Comparison of ENCODE assay signal across 16 mouse cellular contexts in genomic region chr9:61468897-61469509, GRCm38 (mm10).
DNase-seq lines count a peak whose midpoint lies in the region; ATAC-seq lines count a peak whose summit lies in the region.
"Had no signal": no experiment of that assay in that cellular context is flagged by ENCODE, and none has a peak within 500 bp of the region (broad histone marks: within the 10 kb centered on the region; RNA-seq: fewer than 3 reads in every experiment).

No protein-coding gene starts in this region.

- H3K9ac ChIP-seq in hindbrain, embryonic 11.5 days (ENCODE audit: low read depth, low read length): no peak overlapping the region
- no peak overlapping the region for H3K9ac ChIP-seq in midbrain, embryonic 13.5 days (replicated peaks)
- H3K9ac ChIP-seq: embryonic facial prominence, embryonic 12.5 days; kidney, embryonic 15.5 days; liver, embryonic 12.5 days had no signal

- peak overlapping the region; percentile 71 for H3K27ac ChIP-seq in hindbrain, embryonic 11.5 days (ENCODE audit: low read depth, low read length)
- H3K27ac ChIP-seq in midbrain, embryonic 13.5 days: peak overlapping the region; percentile 80
- H3K27ac ChIP-seq: embryonic facial prominence, embryonic 12.5 days; kidney, embryonic 15.5 days; liver, embryonic 12.5 days had no signal

- peak; percentile 44 for DNase-seq in embryo, embryonic 10 days (ENCODE audit: low spot score)
- DNase-seq in embryo, embryonic 11 days: no peak
- DNase-seq in hindbrain, embryonic 11.5 days (ENCODE audit: low spot score): peak; percentile 46
- peak; percentile 51 for DNase-seq in retina, embryonic 14.5 days (ENCODE audit: low spot score)
- no peak for DNase-seq in urinary bladder, postnatal 10 days (ENCODE audit: low spot score)
- DNase-seq in left cerebral cortex, adult 8-10 months (ENCODE audit: low spot score in 2 of 2): no peak
- no peak for DNase-seq in spleen, postnatal 36 days (ENCODE audit: low spot score in 2 of 2)
- DNase-seq: cerebellum, adult 9-10 months; gastrocnemius, postnatal 36 days had no signal

- no peak overlapping the region for H3K4me2 ChIP-seq in hindbrain, embryonic 11.5 days (replicated peaks; ENCODE audit: low read depth, low read length)
- H3K4me2 ChIP-seq in midbrain, embryonic 13.5 days (replicated peaks): no peak overlapping the region
- H3K4me2 ChIP-seq: embryonic facial prominence, embryonic 12.5 days; kidney, embryonic 15.5 days; liver, embryonic 12.5 days had no signal

- peaks cover 14% of the 10 kb centered on the region for H3K4me1 ChIP-seq in hindbrain, embryonic 11.5 days (replicated peaks; ENCODE audit: control insufficient read depth, insufficient read depth, low read length)
- peaks cover 31% of the 10 kb centered on the region for H3K4me1 ChIP-seq in midbrain, embryonic 13.5 days (replicated peaks)
- H3K4me1 ChIP-seq: liver, embryonic 12.5 days had no signal

- peak; percentile 72 for ATAC-seq in hindbrain, embryonic 11.5 days (ENCODE audit: low FRiP score)
- ATAC-seq in midbrain, embryonic 13.5 days: peak; percentile 68
- ATAC-seq: liver, embryonic 12.5 days; lung, postnatal 0 days; Patski had no signal

- H3K4me3 ChIP-seq in hindbrain, embryonic 11.5 days (ENCODE audit: low read depth, low read length): no peak overlapping the region
- H3K4me3 ChIP-seq in midbrain, embryonic 13.5 days (replicated peaks): no peak overlapping the region
- H3K4me3 ChIP-seq: embryonic facial prominence, embryonic 12.5 days; kidney, embryonic 15.5 days; liver, embryonic 12.5 days had no signal

- no peaks in the 10 kb centered on the region for H3K27me3 ChIP-seq in hindbrain, embryonic 11.5 days (ENCODE audit: control insufficient read depth, insufficient read depth, low read length)
- 0 out of 2 replicates have a peak, but pooled peaks cover 3% of the 10 kb centered on the region for H3K27me3 ChIP-seq in midbrain, embryonic 13.5 days
- H3K27me3 ChIP-seq: CH12.LX; embryonic facial prominence, embryonic 12.5 days; kidney, embryonic 15.5 days; liver, embryonic 12.5 days; Patski had no signal

- 31% methylated on average over 11 of the region's 11 CpGs for WGBS in hindbrain, embryonic 11.5 days
- WGBS in midbrain, embryonic 13.5 days: 28% methylated on average over 11 of the region's 11 CpGs

- no peaks in the 10 kb centered on the region for H3K36me3 ChIP-seq in hindbrain, embryonic 11.5 days (ENCODE audit: control insufficient read depth, insufficient read depth, low read length)
- H3K36me3 ChIP-seq in midbrain, embryonic 13.5 days: no peaks in the 10 kb centered on the region
- H3K36me3 ChIP-seq: embryonic facial prominence, embryonic 12.5 days; kidney, embryonic 15.5 days; liver, embryonic 12.5 days had no signal

- H3K9me3 ChIP-seq in hindbrain, embryonic 11.5 days (ENCODE audit: control insufficient read depth, low read length): no peaks in the 10 kb centered on the region; the same call in 1 of the 2 replicates
- H3K9me3 ChIP-seq in midbrain, embryonic 13.5 days: peaks cover 6% of the 10 kb centered on the region; the same call in 1 of the 2 replicates

Comparison
In these comparisons a context has a peak if more than half of its experiments do, and no peak if none do; other contexts are left out.
1. DNase-seq: peak in embryo, embryonic 10 days (single experiment), hindbrain, embryonic 11.5 days (single experiment) and retina, embryonic 14.5 days (single experiment); none in embryo, embryonic 11 days (single experiment), urinary bladder, postnatal 10 days (single experiment), left cerebral cortex, adult 8-10 months (0 of 2) and spleen, postnatal 36 days (0 of 2).